Mouse (Mus musculus) adrenal gland, adult 18-20 months (tissue): ENCODE results near the gene Atg4c. TPM values are rescaled to one million over a fixed set of nuclear protein-coding genes. Genes with fewer than 3 reads are reported as not detected.

Experiments
- DNase-seq, 2 experiments: peaks; one replicate each; pipeline ENCODE4 v3.0.0; 2021 to 2022; ENCODE audit warnings: low spot score in 2 of 2
- long read RNA-seq, 2 experiments: library from polyadenylated mRNA; stranded (forward); transcript quantifications; one replicate each; pipeline ENCODE4 v2.0.0; 2021
- total RNA-seq, 2 experiments: library from RNA; stranded (reverse); gene quantifications; 1 replicate in 1 of 2; 2 replicates in 1 of 2; pipeline ENCODE4 v1.2.3; 2021

The Atg4c gene
- 10 to 100 TPM in 1 of 2 experiments, 1 to 10 TPM in 1; 9.6 to 14.3 TPM for total RNA-seq
- long read RNA-seq, experiment 1, transcript Atg4c-201 (11 exons, 3,178 nt) = major isoform, 6 of 13 reads
- long read RNA-seq, experiment 1, partial matches to known transcripts = 0 of 13 reads
- long read RNA-seq, experiment 1, other reads (novel, unspliced or antisense) = 3 of 13 reads
- long read RNA-seq, experiment 2, transcript Atg4c-201 (11 exons, 3,178 nt) = major isoform, 11 of 26 reads
- long read RNA-seq, experiment 2, transcript Atg4c-203 (11 exons, 2,792 nt) = minor isoform, 10 of 26 reads
- long read RNA-seq, experiment 2, partial matches to known transcripts = 0 of 26 reads
- long read RNA-seq, experiment 2, other reads (novel, unspliced or antisense) = 5 of 26 reads

GRCm38 (mm10) chr4:99193810-99194582 lies at the start of gene Atg4c:
TSS of gene Atg4c (plus strand) at chr4:99193934.
- DNase-seq = peak; percentile 76 to 85

GRCm38 (mm10) chr4:99151434-99151833 lies 42.3 kb upstream of the Atg4c start:
- no peak for DNase-seq

- no peak for DNase-seq
These were observed 41.7 kb upstream of the Atg4c start for GRCm38 (mm10) chr4:99151885-99152558.

GRCm38 (mm10) chr4:99156641-99157307 lies 37.0 kb upstream of the Atg4c start:
- no peak for DNase-seq

- DNase-seq = no peak
These were observed 35.2 kb upstream of the Atg4c start for GRCm38 (mm10) chr4:99158495-99158894.

GRCm38 (mm10) chr4:99160414-99160813 lies 33.3 kb upstream of the Atg4c start:
- no peak for DNase-seq

- no peak for DNase-seq
These were observed 32.8 kb upstream of the Atg4c start for GRCm38 (mm10) chr4:99160899-99161298.

GRCm38 (mm10) chr4:99161457-99161971 lies 32.2 kb upstream of the Atg4c start:
- peak in 1 of 2 experiments; percentile 20 for DNase-seq

GRCm38 (mm10) chr4:99163001-99163400 lies 30.7 kb upstream of the Atg4c start:
- no peak for DNase-seq

- DNase-seq = peak in 1 of 2 experiments; percentile 30
These were observed 30.2 kb upstream of the Atg4c start for GRCm38 (mm10) chr4:99163547-99163946.

- DNase-seq = no peak
These were observed 24.9 kb upstream of the Atg4c start for GRCm38 (mm10) chr4:99168869-99169268.

- DNase-seq = no peak
These were observed 19.5 kb upstream of the Atg4c start for GRCm38 (mm10) chr4:99174265-99174664.

GRCm38 (mm10) chr4:99176841-99177240 lies 16.9 kb upstream of the Atg4c start:
- DNase-seq = no peak

GRCm38 (mm10) chr4:99177255-99177654 lies 16.5 kb upstream of the Atg4c start:
- no peak for DNase-seq

- no peak for DNase-seq
These were observed 14.9 kb upstream of the Atg4c start for GRCm38 (mm10) chr4:99178851-99179250.

GRCm38 (mm10) chr4:99179446-99180120 lies 14.2 kb upstream of the Atg4c start:
- DNase-seq = no peak

- DNase-seq = no peak
These were observed 12.8 kb upstream of the Atg4c start for GRCm38 (mm10) chr4:99180921-99181320.

GRCm38 (mm10) chr4:99181739-99182419 lies 11.9 kb upstream of the Atg4c start:
- peak in 1 of 2 experiments; percentile 42 for DNase-seq

GRCm38 (mm10) chr4:99182660-99183431 lies 10.9 kb upstream of the Atg4c start:
- DNase-seq = no peak
